Mouse (Mus musculus): Measurements from ENCODE around the gene Auts2. TPM values are rescaled to one million over a fixed set of nuclear protein-coding genes. Genes with fewer than 3 reads are reported as not detected.

Gene Auts2
- total and polyA plus RNA-seq, 3 experiments, result not detected

DNA sequence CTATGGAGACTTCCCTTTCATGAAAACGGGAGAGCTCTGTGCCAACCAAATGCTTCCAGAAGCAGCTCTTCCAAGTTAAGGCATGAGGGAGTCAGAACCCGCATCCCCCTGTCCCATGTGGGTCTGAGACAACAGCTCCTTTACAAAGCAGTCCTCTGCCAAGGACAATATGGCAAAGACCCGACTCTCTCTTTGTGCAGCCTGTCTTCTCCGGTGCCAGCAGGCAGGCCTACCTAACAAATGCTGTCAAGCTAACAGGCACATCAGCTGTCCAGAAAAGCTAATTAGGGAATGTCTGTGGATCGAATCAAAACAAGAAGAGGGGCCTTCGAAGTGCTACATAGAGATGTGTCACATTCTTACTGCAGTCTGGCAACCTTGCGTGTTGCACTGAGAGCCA, 1085.1 kb downstream of the Auts2 start:
- TF ChIP-seq ZKSCAN1 (IDR thresholded peaks at IDR 0.05; ENCODE audit: borderline replicate concordance, low read depth, low read length) (no peak), KAT2A (IDR thresholded peaks at IDR 0.05; ENCODE audit: insufficient replicate concordance, low read length) (no peak), E2F4 (IDR thresholded peaks at IDR 0.05; ENCODE audit: insufficient replicate concordance, low read depth, low read length) (no peak), MXI1 (IDR thresholded peaks at IDR 0.05; ENCODE audit: low read depth, low read length) (no peak), MEF2A (IDR thresholded peaks at IDR 0.05; ENCODE audit: borderline replicate concordance, low read depth, low read length) (no peak), NRF1 (IDR thresholded peaks at IDR 0.05; ENCODE audit: low read depth, low read length) (no peak), EP300 (IDR thresholded peaks at IDR 0.05; ENCODE audit: low read length) (no peak), JUN (IDR thresholded peaks at IDR 0.05; ENCODE audit: insufficient read depth, low read depth, low read length) (no peak), UBTF (IDR thresholded peaks at IDR 0.05; ENCODE audit: low read depth, low read length) (no peak), ZMIZ1 (IDR thresholded peaks at IDR 0.05; ENCODE audit: low read depth, low read length) (no peak), ETS1 (conservative IDR thresholded peaks at IDR 0.05; ENCODE audit: low read depth, low read length) (no peak), NELFE (IDR thresholded peaks at IDR 0.05; ENCODE audit: low read depth, low read length) (no peak), CHD2 (IDR thresholded peaks at IDR 0.05; ENCODE audit: low read length) (no peak), SMC3 (IDR thresholded peaks at IDR 0.05; ENCODE audit: low read depth, low read length) (no peak)
- Histone ChIP-seq H3K4me2 (ENCODE audit: insufficient read depth, low read depth, poor library complexity, severe bottlenecking) (no peak overlapping the region), H3K36me3 (replicated peaks in 1 of 2; ENCODE audit: control insufficient read depth in 1 of 2, insufficient read depth in 1 of 2, low read length in 1 of 2) (no peaks in the 10 kb centered on the region), H3K4me3 (replicated peaks in 1 of 3; ENCODE audit: low read depth in 2 of 3, low read length in 2 of 3, poor library complexity in 1 of 3) (no peak overlapping the region), H3K79me2 (replicated peaks; ENCODE audit: control insufficient read depth, extremely low read depth, insufficient read depth, poor library complexity, severe bottlenecking) (no peaks in the 10 kb centered on the region), H3K4me1 (ENCODE audit: control insufficient read depth in 1 of 2, insufficient read depth in 2 of 2) (no peaks in the 10 kb centered on the region), H3K27ac (ENCODE audit: insufficient read depth, low read depth) (no peak overlapping the region), H3K27me3 (replicated peaks) (no peaks in the 10 kb centered on the region), H3K9me3 (replicated peaks; ENCODE audit: low read length) (peaks cover 86% of the 10 kb centered on the region), H3K9ac (ENCODE audit: insufficient read depth, low read depth) (no peak overlapping the region)
- in situ Hi-C loops (cut with MboI; ENCODE audit: low pct_ligation_motif_present, low pct_unique_long_range_greater_than_20kb, low sequenced_read_pairs), result no loop called here
- dilution Hi-C loops (cut with MboI; ENCODE audit: extremely low pct_ligation_motif_present, extremely low pct_unique_long_range_greater_than_20kb, low sequenced_read_pairs), result no loop called here
- no peak for DNase-seq (ENCODE audit: extremely low read depth)

- Histone ChIP-seq H3K9me3 (replicated peaks; ENCODE audit: low read length) (peaks cover 84% of the 10 kb centered on the region), H3K79me2 (replicated peaks; ENCODE audit: control insufficient read depth, extremely low read depth, insufficient read depth, poor library complexity, severe bottlenecking) (no peaks in the 10 kb centered on the region), H3K36me3 (replicated peaks in 1 of 2; ENCODE audit: control insufficient read depth in 1 of 2, insufficient read depth in 1 of 2, low read length in 1 of 2) (no peaks in the 10 kb centered on the region), H3K4me1 (ENCODE audit: control insufficient read depth in 1 of 2, insufficient read depth in 2 of 2) (no peaks in the 10 kb centered on the region), H3K27ac (ENCODE audit: insufficient read depth, low read depth) (no peak overlapping the region), H3K4me2 (ENCODE audit: insufficient read depth, low read depth, poor library complexity, severe bottlenecking) (no peak overlapping the region), H3K9ac (ENCODE audit: insufficient read depth, low read depth) (no peak overlapping the region), H3K27me3 (replicated peaks) (no peaks in the 10 kb centered on the region), H3K4me3 (replicated peaks in 1 of 3; ENCODE audit: low read depth in 2 of 3, low read length in 2 of 3, poor library complexity in 1 of 3) (no peak overlapping the region)
- dilution Hi-C loops (cut with MboI; ENCODE audit: extremely low pct_ligation_motif_present, extremely low pct_unique_long_range_greater_than_20kb, low sequenced_read_pairs) (no loop called here), in situ Hi-C loops (cut with MboI; ENCODE audit: low pct_ligation_motif_present, low pct_unique_long_range_greater_than_20kb, low sequenced_read_pairs) (loop anchor here (25.0 kb wide), 1 partner anchor 587 kb away; no protein-coding TSS in a partner anchor)
- DNase-seq (ENCODE audit: extremely low read depth), result no peak
- no peak for TF ChIP-seq MEF2A (IDR thresholded peaks at IDR 0.05; ENCODE audit: borderline replicate concordance, low read depth, low read length)
- no peak for TF ChIP-seq SIN3A (IDR thresholded peaks at IDR 0.05; ENCODE audit: low read length)
- TF ChIP-seq MXI1 (IDR thresholded peaks at IDR 0.05; ENCODE audit: low read depth, low read length), result no peak
- TF ChIP-seq HCFC1 (IDR thresholded peaks at IDR 0.05; ENCODE audit: low read depth, low read length), result no peak
- TF ChIP-seq ZMIZ1 (IDR thresholded peaks at IDR 0.05; ENCODE audit: low read depth, low read length), result no peak
- TF ChIP-seq ZKSCAN1 (IDR thresholded peaks at IDR 0.05; ENCODE audit: borderline replicate concordance, low read depth, low read length), result no peak
Measured at GRCm38 (mm10) chr5:131449181-131449868, 1093.8 kb downstream of the Auts2 start.

Measured in CH12.LX (cell line).